32 mouse cellular contexts compared by ENCODE assay signal in genomic region chr9:108389220-108389619, GRCm38 (mm10). TPM values are rescaled to one million over a fixed set of nuclear protein-coding genes. Genes with fewer than 3 reads are reported as not detected.
DNase-seq lines count a peak whose midpoint lies in the region; ATAC-seq and TF ChIP-seq lines count a peak whose summit lies in the region.
"Had no signal": no experiment of that assay in that cellular context is flagged by ENCODE, and none has a peak within 500 bp of the region (broad histone marks: within the 10 kb centered on the region; RNA-seq: fewer than 3 reads in every experiment).

No protein-coding gene starts in this region.

- no peak overlapping the region for H3K9ac ChIP-seq in kidney, embryonic 14.5 days (ENCODE audit: low read depth, low read length)
- no peak overlapping the region for H3K9ac ChIP-seq in intestine, embryonic 15.5 days
- H3K9ac ChIP-seq in hindbrain, postnatal 0 days (replicated peaks; ENCODE audit: low read length) = no peak overlapping the region
- H3K9ac ChIP-seq: forebrain, embryonic 13.5 days; liver, embryonic 14.5 days; lung, embryonic 15.5 days had no signal

- no peak for ATAC-seq in kidney, embryonic 14.5 days (ENCODE audit: low FRiP score, low TSS enrichment)
- no peak for ATAC-seq in intestine, embryonic 15.5 days
- no peak for ATAC-seq in hindbrain, postnatal 0 days
- ATAC-seq: forebrain, embryonic 13.5 days; hindbrain, embryonic 16.5 days had no signal

- no peaks in the 10 kb centered on the region for H3K9me3 ChIP-seq in kidney, embryonic 14.5 days (ENCODE audit: control insufficient read depth, low read length)
- no peaks in the 10 kb centered on the region for H3K9me3 ChIP-seq in intestine, embryonic 15.5 days
- H3K9me3 ChIP-seq in hindbrain, postnatal 0 days (ENCODE audit: low read length) = no peaks in the 10 kb centered on the region
- H3K9me3 ChIP-seq: forebrain, embryonic 13.5 days; hindbrain, embryonic 10.5 days; lung, embryonic 15.5 days had no signal

- H3K27ac ChIP-seq in kidney, embryonic 14.5 days (ENCODE audit: low read depth, low read length) = no peak overlapping the region
- no peak overlapping the region for H3K27ac ChIP-seq in left cerebral cortex, adult 2 months
- H3K27ac ChIP-seq in intestine, embryonic 15.5 days = no peak overlapping the region
- H3K27ac ChIP-seq in hindbrain, postnatal 0 days = no peak overlapping the region
- H3K27ac ChIP-seq: forebrain, embryonic 13.5 days; hindbrain, embryonic 10.5 days; kidney, postnatal 0 days; liver, embryonic 14.5 days; lung, embryonic 15.5 days had no signal

- peak; percentile 28 for DNase-seq in kidney, adult 11 months
- DNase-seq in left cerebral cortex, adult 2 months (ENCODE audit: extremely low spot score in 1 of 2, low spot score in 2 of 2) = no peak
- no peak for DNase-seq in left cerebral cortex, adult 8-10 months (ENCODE audit: low spot score in 2 of 2)
- peak; percentile 40 for DNase-seq in brain, adult 2 months (ENCODE audit: low read depth, low spot score)
- DNase-seq in kidney, postnatal 36 days = peak; percentile 53 to 70
- no peak for DNase-seq in hindbrain, postnatal 0 days (ENCODE audit: low spot score)
- DNase-seq: adrenal gland, adult 2 months; cerebellum, adult 9-10 months; gastrocnemius, postnatal 10 days; heart, adult 11 months; midbrain, embryonic 14.5 days; right cerebral cortex, postnatal 14 days; spleen, adult 18-20 months; thymus, adult 18-20 months; thymus, postnatal 4 days had no signal

- H3K36me3 ChIP-seq in kidney, embryonic 14.5 days (ENCODE audit: control insufficient read depth, insufficient read depth, low read length) = peaks cover 81% of the 10 kb centered on the region
- peaks cover 47% of the 10 kb centered on the region for H3K36me3 ChIP-seq in intestine, embryonic 15.5 days
- H3K36me3 ChIP-seq in hindbrain, postnatal 0 days (ENCODE audit: insufficient read depth, low read length) = peaks cover 60% of the 10 kb centered on the region

- 83% methylated on average over 6 of the region's 6 CpGs for WGBS in kidney, embryonic 14.5 days
- WGBS in intestine, embryonic 15.5 days = 79% methylated on average over 6 of the region's 6 CpGs
- WGBS in hindbrain, postnatal 0 days = 77% methylated on average over 6 of the region's 6 CpGs

- H3K4me3 ChIP-seq in kidney, embryonic 14.5 days (ENCODE audit: low read length) = no peak overlapping the region
- H3K4me3 ChIP-seq in left cerebral cortex, adult 2 months = no peak overlapping the region
- no peak overlapping the region for H3K4me3 ChIP-seq in intestine, embryonic 15.5 days (replicated peaks)
- no peak overlapping the region for H3K4me3 ChIP-seq in hindbrain, postnatal 0 days (ENCODE audit: low read length)
- H3K4me3 ChIP-seq: forebrain, embryonic 13.5 days; hindbrain, embryonic 10.5 days; lung, embryonic 15.5 days had no signal

- peak; percentile 11; the same call in 1 of the 2 replicates for TF ChIP-seq CTCF in left cerebral cortex, adult 2 months (IDR thresholded peaks at IDR 0.05)
- no peak for TF ChIP-seq CTCF in hindbrain, postnatal 0 days (IDR thresholded peaks at IDR 0.05; ENCODE audit: low read depth)

- intact Hi-C loops in left cerebral cortex, adult 2 months (cut with DNase I) = no loop called here

- H3K4me2 ChIP-seq in kidney, embryonic 14.5 days (replicated peaks; ENCODE audit: low read depth, low read length) = no peak overlapping the region
- no peak overlapping the region for H3K4me2 ChIP-seq in intestine, embryonic 15.5 days (replicated peaks)
- no peak overlapping the region for H3K4me2 ChIP-seq in hindbrain, postnatal 0 days (ENCODE audit: low read depth, low read length)
- H3K4me2 ChIP-seq: forebrain, embryonic 13.5 days; heart, embryonic 11.5 days; lung, embryonic 15.5 days had no signal

- H3K27me3 ChIP-seq in kidney, embryonic 14.5 days (ENCODE audit: control insufficient read depth, insufficient read depth, low read length) = no peaks in the 10 kb centered on the region
- no peaks in the 10 kb centered on the region for H3K27me3 ChIP-seq in intestine, embryonic 15.5 days (replicated peaks)
- no peaks in the 10 kb centered on the region for H3K27me3 ChIP-seq in hindbrain, postnatal 0 days (ENCODE audit: insufficient read depth, low read length)
- H3K27me3 ChIP-seq: forebrain, embryonic 13.5 days; lung, embryonic 15.5 days had no signal

- no peaks in the 10 kb centered on the region for H3K4me1 ChIP-seq in kidney, embryonic 14.5 days (ENCODE audit: control insufficient read depth, insufficient read depth, low read length)
- no peaks in the 10 kb centered on the region for H3K4me1 ChIP-seq in intestine, embryonic 15.5 days (replicated peaks)
- H3K4me1 ChIP-seq in hindbrain, postnatal 0 days (ENCODE audit: insufficient read depth, low read length) = no peaks in the 10 kb centered on the region
- H3K4me1 ChIP-seq: forebrain, embryonic 13.5 days; lung, embryonic 15.5 days had no signal

RNA-seq across cellular contexts. Expression of gene 1700102P08Rik, which starts 3.4 kb away (rescaled TPM):
- 0.36 and 0.79 TPM in 2 replicates for polyA plus RNA-seq in kidney, embryonic 14.5 days (2014; fragmentation: Nextera tagmentation; extraction: Ambion mirVana)
- total RNA-seq in left cerebral cortex, adult 2 months (2021) = 1 to 10 TPM; 2.0 to 3.3 TPM
- total RNA-seq in left cerebral cortex, adult 8-10 months (2022) = 1 to 10 TPM in 3 of 4 experiments, under 1 TPM in 1; 0.81 to 2.0 (median 1.8) TPM
- polyA plus RNA-seq in intestine, embryonic 15.5 days (2015; fragmentation: Nextera tagmentation; extraction: Ambion mirVana) = 0.30 and 0.88 TPM in 2 replicates
- total RNA-seq in hindbrain, postnatal 0 days (2014; rRNA removed) = 0.43 and 2.8 TPM in 2 replicates
- 0.61 and 0.81 TPM in 2 replicates for polyA plus RNA-seq in hindbrain, postnatal 0 days (2015; fragmentation: Nextera tagmentation; extraction: Ambion mirVana)
- polyA plus RNA-seq: heart, postnatal 0 days had no signal

RNA-seq across cellular contexts. Expression of gene Ccdc36, which starts 39.1 kb away (rescaled TPM):
- polyA plus RNA-seq in kidney, embryonic 14.5 days (2014; fragmentation: Nextera tagmentation; extraction: Ambion mirVana) = 1.8 and 2.9 TPM in 2 replicates
- total RNA-seq in left cerebral cortex, adult 2 months (2021) = under 1 TPM; 0.26 to 0.29 TPM
- under 1 TPM; 0.15 to 0.37 (median 0.22) TPM for total RNA-seq in left cerebral cortex, adult 8-10 months (2022)
- 1.5 and 1.6 TPM in 2 replicates for polyA plus RNA-seq in intestine, embryonic 15.5 days (2015; fragmentation: Nextera tagmentation; extraction: Ambion mirVana)
- total RNA-seq in hindbrain, postnatal 0 days (2014; rRNA removed) = 0.97 and 1.2 TPM in 2 replicates
- 1.7 TPM in 2 replicates for polyA plus RNA-seq in hindbrain, postnatal 0 days (2015; fragmentation: Nextera tagmentation; extraction: Ambion mirVana)
- total RNA-seq: adrenal gland, adult 2 months; megakaryocyte-erythroid progenitor cell, adult 5-6 weeks had no signal
- polyA plus RNA-seq: adrenal gland, adult 2 months had no signal

RNA-seq across cellular contexts. Expression of gene Usp4, which starts 41.6 kb away (rescaled TPM):
- polyA plus RNA-seq in kidney, embryonic 14.5 days (2014; fragmentation: Nextera tagmentation; extraction: Ambion mirVana) = 62.1 and 114 TPM in 2 replicates
- total RNA-seq in left cerebral cortex, adult 2 months (2021) = 100 to 1,000 TPM; 122 to 124 TPM
- 100 to 1,000 TPM; 103 to 109 (median 105) TPM for total RNA-seq in left cerebral cortex, adult 8-10 months (2022)
- polyA plus RNA-seq in intestine, embryonic 15.5 days (2015; fragmentation: Nextera tagmentation; extraction: Ambion mirVana) = 82.5 and 89.1 TPM in 2 replicates
- 92.0 and 97.8 TPM in 2 replicates for total RNA-seq in hindbrain, postnatal 0 days (2014; rRNA removed)
- polyA plus RNA-seq in hindbrain, postnatal 0 days (2015; fragmentation: Nextera tagmentation; extraction: Ambion mirVana) = 93.4 and 94.4 TPM in 2 replicates

RNA-seq across cellular contexts. Expression of gene BC048562, which starts 47.1 kb away (rescaled TPM):
- not detected in 2 replicates for polyA plus RNA-seq in kidney, embryonic 14.5 days (2014; fragmentation: Nextera tagmentation; extraction: Ambion mirVana)
- not detected for total RNA-seq in left cerebral cortex, adult 2 months (2021)
- not detected for total RNA-seq in left cerebral cortex, adult 8-10 months (2022)
- polyA plus RNA-seq in intestine, embryonic 15.5 days (2015; fragmentation: Nextera tagmentation; extraction: Ambion mirVana) = not detected in 2 replicates
- total RNA-seq in hindbrain, postnatal 0 days (2014; rRNA removed) = not detected in 2 replicates
- not detected in 2 replicates for polyA plus RNA-seq in hindbrain, postnatal 0 days (2015; fragmentation: Nextera tagmentation; extraction: Ambion mirVana)
- total RNA-seq: adrenal gland, adult 2 months; ES-E14; gastrocnemius, postnatal 10 days; left cerebral cortex, postnatal 36 days; megakaryocyte-erythroid progenitor cell, adult 5-6 weeks had no signal
- polyA plus RNA-seq: adrenal gland, adult 2 months; embryonic facial prominence, embryonic 14.5 days; forebrain, embryonic 13.5 days; frontal cortex, adult 2 months; heart, embryonic 11.5 days; heart, postnatal 0 days; hindbrain, embryonic 10.5 days; hindbrain, embryonic 16.5 days; kidney, postnatal 0 days; limb, embryonic 14.5 days; liver, embryonic 14.5 days; lung, embryonic 15.5 days; midbrain, embryonic 14.5 days; neural tube, embryonic 11.5 days had no signal

RNA-seq across cellular contexts. Expression of gene Gpx1, which starts 50.5 kb away (rescaled TPM):
- 654 and 725 TPM in 2 replicates for polyA plus RNA-seq in kidney, embryonic 14.5 days (2014; fragmentation: Nextera tagmentation; extraction: Ambion mirVana)
- total RNA-seq in left cerebral cortex, adult 2 months (2021) = 10 to 100 TPM; 90.0 to 94.1 TPM
- 100 to 1,000 TPM in 3 of 4 experiments, 10 to 100 TPM in 1; 97.3 to 121 (median 112) TPM for total RNA-seq in left cerebral cortex, adult 8-10 months (2022)
- 1,041 and 1,081 TPM in 2 replicates for polyA plus RNA-seq in intestine, embryonic 15.5 days (2015; fragmentation: Nextera tagmentation; extraction: Ambion mirVana)
- 224 and 226 TPM in 2 replicates for total RNA-seq in hindbrain, postnatal 0 days (2014; rRNA removed)
- polyA plus RNA-seq in hindbrain, postnatal 0 days (2015; fragmentation: Nextera tagmentation; extraction: Ambion mirVana) = 426 and 460 TPM in 2 replicates

Comparison
In these comparisons a context has a peak if more than half of its experiments do, and no peak if none do; other contexts are left out.
1. DNase-seq: peak in kidney, adult 11 months (single experiment), brain, adult 2 months (single experiment) and kidney, postnatal 36 days (2 of 2); none in left cerebral cortex, adult 2 months (0 of 2), left cerebral cortex, adult 8-10 months (0 of 2) and hindbrain, postnatal 0 days (single experiment).